Mouse (Mus musculus) 416B (cell line): ENCODE measurements around the gene Chchd6.

Experiments
- DNase-seq: peaks from one replicate; pipeline ENCODE4 v3.0.0; 2011; ENCODE audit warnings: low read depth

The Chchd6 gene

DNA sequence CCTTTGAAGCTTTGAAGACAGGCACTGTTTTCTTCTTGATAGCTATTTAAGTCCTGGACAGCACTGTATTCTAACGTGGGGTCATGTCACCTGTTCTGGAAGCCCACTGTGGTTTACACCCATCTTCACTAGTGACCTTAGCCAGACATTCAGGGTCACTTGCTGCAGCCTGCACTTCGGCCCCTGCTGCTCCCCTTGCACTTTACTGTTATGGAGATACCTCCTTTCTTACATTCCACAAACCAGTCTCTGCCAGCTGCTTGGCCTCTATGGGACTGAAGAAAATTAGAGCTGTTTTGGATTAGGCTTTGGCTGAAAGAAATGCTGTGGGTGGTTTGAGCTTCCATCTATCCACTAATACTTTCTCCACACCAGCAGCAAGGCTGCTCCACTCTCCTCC is 86.7 kb downstream of the Chchd6 start:
- no peak for DNase-seq

DNA sequence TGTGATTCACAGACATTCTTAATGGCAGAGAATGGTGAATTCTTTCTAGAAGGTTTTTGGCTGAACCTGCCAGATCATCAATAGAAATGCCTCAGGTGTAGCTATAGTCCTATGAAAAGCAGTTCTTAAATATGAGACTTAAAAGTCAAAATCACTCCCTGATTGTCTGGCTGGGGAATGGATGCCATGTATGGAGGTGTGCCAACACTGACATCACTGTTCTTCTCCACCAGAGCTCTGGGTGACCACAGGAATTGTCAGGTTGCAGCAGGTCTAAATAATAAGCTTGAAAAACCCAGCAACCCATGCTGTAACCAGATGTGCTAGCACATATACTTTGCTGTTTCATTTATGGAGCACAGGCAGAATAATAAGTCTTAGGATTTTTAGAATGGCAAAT is 87.2 kb downstream of the Chchd6 start:
- no peak for DNase-seq

DNA sequence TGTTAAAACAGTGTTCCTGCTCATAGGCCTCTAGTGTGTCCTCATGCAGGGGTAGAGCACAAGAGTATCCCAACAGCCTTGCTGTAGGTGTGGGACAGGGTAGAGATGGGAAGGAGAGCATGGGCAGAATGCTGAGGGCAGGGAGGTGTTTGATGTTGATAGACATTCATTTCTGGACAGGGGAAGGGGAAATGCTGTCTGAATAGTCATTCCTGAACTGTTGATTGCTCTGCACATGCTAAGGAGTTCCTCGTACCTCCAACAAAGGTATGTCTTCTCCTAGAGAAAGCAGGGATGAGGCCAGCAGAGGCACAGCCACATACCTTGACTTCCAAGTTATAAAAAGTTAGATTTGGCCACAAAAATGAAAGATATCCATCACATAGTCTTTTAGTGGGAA is 95.5 kb downstream of the Chchd6 start:
- no peak for DNase-seq

DNA sequence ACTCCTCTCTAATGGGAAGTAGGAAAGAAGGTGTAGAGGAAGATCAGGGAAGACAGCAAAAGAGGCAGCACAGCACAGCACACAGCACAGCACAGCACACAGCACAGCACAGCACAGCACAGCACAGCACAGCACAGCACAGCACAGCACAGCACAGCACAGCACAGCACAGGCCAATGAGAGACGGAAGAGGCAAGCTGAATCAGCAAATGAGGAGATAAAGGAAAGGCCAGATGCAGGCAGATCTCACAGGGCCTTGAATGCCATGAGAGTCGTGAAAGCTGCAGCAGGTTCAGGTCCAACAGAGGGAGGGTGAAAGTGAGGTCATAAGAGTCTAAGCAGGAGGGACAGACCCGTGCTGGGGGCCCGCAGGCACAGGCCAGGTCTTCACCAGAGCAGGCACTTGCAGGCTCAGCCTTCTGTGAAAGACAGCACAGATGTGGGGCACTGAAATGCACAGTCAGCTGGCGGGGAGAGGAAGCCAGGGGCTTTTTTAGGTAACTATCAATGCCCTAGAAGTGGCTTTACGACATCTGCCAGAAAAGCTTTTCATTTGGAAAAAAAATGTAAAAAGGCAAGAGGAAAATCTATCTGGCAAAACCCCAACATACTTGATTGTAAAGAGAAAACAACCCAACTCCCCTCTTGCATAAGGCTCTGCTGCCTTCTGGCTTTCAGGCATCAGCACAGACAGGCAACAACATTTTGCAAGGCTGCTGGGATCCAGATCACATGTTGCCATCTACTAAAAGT is 96.5 kb downstream of the Chchd6 start:
- no peak for DNase-seq

DNA sequence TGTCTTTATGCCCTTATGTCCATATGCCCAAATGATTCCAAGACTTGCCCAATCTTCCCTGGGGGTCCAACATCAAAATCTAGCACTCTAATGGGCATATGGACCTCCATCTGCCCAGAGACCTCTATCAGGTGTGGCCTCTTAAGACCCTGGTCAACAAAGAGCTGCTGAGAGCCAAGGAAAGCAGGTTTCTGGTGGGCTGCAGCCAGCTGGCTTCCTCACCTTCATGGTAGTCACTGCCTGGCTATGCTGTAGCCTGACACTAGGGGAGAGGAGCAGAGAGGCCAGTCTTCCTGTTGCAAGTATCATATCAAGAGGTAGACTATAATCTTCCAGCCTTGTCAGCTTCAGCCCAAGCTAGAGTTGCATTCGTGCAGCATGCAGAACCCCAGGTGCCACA is 98.5 kb downstream of the Chchd6 start:
- DNase-seq: no peak

DNA sequence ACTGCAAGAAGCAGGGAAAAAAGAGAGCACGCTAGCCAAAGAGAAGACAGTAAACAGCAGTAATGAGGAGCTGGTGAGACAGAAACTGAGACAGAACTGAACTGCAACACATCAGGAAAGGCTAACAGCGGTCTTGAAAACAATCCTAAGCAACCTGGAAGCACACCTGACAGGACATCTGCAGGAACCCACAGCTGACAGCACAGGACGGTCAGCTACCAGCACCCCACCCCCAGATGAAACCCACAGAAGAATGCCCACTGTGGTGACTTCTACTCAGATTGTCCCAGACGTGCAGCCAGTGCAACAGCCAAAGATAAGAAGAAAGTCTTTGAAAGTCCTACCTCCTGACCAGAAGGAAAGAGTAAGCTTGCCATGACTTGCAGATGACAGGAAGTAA is 103.1 kb downstream of the Chchd6 start:
- DNase-seq: peak; percentile 7

DNA sequence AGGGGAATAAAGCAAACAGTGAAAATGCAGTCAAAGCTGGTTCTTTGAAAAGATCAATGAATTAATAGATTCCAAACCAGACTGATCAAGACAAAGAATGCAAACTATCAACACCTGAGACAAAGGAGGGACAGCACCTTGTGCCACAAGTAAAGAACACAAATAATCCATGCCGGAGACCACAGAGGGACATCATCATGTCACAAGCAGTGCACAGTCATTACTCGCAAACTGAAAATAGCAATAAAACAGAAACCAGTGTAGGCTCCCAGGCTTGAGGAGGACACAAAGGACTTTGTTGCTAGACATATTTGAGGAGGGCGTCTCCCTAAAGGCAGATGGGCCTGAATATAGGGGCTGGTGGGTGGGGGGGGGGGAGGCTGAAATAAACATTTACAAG is 105.1 kb downstream of the Chchd6 start:
- DNase-seq: no peak

DNA sequence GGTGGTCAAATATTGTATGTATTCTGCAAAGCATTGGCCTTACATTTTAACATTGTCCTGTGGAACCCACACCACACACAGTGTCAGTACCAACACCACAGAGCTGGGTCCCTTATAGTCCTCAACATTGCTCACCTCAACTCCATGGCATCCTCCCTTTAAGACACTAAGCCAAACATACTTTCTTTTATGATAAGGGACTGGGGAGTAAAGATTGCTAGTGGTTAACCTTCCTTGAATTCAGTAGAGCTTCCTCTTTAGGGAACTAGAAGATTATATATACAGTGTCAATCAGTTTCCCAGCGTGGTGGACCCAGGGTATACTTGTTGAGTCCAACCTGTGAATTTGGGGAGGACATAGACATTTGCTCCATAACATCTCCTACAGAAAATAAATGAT is 105.9 kb downstream of the Chchd6 start:
- DNase-seq: no peak

DNA sequence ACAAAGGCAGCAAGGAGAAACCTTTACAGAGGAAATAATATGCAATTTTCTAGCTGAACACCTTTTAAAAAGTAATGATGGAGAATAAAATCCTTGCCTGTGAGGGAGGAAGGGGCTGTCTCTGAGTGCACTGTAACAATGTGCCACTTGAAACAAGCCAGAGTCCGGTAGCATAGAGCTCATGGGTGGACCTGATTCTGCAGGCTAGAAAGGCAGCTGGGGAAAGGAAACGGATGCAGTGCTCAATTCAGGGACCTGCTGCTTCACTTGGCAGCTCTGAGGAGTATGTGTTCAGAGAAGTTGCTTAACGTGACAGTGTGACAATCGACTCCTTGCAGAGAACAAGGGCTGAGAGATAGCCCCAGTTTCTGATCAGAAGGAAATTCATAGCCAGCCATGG is 109.4 kb downstream of the Chchd6 start:
- no peak for DNase-seq

DNA sequence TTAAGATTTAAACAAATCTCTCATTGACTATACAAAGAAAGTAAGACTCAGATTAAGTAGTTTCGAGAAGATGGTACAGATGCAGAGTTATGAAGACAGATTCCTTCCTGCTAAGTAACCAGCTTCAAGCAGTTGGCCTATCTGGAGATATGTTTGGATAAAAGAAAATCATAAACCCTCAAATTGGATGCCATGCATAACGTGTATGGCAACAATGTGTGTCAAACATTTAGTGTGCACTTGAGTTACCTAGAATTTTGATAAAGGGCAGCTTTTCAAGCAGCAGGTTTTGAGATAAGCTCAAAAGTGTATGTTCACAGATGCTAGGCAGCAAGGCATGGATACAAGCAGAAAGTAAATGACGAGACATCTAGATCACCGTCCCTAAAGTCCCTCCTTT is 114.3 kb downstream of the Chchd6 start:
- DNase-seq: no peak

DNA sequence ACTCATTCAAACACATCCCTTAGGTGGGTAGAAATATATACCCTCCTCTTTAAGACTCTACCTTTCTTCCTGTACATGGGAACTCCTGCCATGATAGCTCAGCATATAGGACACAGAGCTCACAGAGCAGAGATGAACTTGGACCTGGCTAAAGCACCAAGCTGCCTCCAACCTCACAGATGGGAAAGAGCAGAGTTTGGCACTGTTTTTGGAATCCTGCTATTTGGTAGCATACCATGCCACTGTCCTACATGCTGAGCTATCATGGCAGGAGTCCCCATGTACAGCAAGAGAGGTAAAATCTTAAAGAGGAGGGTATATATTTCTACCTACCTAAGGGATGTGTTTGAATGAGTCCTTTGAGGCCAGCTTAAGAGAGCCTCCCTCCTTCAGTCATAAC is 127.5 kb downstream of the Chchd6 start:
- DNase-seq: no peak

DNA sequence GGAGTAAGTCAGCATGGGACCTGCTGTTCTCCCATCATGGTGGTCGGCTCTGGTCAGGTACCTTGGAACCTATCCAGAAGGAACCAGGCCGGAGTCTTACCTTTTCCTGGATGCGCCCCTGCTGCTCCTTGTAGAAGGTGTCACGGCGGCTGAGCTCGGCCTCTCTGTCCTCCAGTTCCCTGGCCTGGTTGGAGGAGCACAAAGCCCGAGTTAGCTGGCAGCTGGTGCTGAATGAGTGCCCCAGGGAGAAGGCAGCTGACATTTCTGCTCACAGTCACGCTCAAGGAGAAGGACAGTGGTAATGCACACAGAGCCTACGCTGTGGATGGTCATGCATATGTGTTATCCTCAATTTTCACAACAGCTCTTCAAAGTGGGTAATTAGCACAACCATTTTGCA is 128.2 kb downstream of the Chchd6 start:
- no peak for DNase-seq

DNA sequence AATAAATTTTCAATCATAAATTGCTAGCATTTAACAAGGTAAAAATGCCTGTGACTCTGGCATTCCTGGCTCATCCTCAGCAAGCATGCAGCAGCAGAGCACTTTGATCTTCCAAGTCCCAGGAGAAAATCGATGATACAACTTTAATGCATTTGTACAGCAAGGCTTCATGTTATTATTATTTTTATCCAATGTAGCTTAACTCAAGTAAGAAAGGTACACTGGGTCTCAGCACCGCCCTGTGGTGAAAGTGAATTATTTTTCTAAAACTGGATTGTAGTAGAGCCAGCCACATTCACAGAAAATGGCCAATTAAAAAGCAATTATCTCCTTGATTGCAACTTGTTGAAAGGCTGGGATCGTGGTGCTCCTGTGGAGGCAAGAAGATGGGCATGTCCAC is 128.6 kb downstream of the Chchd6 start:
- DNase-seq: no peak

DNA sequence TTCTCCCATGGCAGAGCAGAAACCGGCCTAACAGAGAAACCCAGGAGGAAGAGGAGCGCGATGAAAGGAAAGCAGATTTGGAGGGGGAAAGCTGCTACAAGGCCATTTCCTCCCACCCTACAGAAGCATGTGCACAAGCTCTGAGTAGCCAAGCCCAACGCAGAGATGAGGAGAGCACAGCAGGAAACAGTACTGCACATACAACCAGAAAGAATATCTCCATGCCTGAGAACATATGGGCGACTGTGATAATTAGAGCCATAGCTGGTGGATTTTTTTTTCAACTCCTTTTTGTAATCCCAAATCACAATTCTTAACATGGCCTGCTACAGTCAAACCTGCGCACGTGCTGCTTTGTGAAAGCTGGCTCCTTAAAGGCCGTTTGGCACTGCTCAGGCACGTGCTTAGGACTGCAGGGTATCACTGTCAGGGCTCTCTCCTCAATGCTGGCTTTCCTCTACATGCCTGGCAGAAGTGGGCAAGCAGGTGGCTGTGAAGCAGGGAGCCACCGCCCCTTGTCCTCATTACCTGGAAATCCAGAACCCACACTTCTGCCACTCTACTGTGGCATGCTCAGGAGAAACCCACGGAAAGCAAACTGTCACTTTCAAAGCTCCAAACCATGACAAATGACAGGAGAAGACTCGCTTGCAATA is 129.3 kb downstream of the Chchd6 start:
- no peak for DNase-seq

DNA sequence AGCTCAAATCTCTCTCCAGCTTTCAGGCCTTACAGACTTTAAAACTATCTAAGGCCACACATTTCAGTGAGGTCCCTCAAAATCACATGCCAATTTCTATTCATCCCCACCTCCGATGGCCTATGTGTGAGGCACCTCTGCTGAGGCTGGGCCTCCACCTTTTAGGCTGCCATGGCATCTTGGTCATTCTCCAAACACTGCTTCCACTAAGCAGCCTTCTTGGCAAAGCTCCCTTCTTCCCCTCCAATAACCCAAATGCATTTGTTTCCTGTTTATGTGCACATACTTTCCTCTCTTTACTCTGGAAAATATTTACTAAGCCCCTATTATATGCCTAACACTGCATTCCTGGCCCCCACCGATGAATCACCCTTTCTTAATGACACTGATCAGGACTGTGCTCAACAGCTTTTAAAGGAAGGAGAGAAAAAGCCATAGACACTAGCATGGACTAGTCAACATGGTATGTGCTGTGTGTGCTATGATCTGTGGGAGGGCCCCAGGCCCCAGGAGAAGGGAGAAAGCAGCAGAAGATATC is 133.2 kb downstream of the Chchd6 start:
- no peak for DNase-seq

DNA sequence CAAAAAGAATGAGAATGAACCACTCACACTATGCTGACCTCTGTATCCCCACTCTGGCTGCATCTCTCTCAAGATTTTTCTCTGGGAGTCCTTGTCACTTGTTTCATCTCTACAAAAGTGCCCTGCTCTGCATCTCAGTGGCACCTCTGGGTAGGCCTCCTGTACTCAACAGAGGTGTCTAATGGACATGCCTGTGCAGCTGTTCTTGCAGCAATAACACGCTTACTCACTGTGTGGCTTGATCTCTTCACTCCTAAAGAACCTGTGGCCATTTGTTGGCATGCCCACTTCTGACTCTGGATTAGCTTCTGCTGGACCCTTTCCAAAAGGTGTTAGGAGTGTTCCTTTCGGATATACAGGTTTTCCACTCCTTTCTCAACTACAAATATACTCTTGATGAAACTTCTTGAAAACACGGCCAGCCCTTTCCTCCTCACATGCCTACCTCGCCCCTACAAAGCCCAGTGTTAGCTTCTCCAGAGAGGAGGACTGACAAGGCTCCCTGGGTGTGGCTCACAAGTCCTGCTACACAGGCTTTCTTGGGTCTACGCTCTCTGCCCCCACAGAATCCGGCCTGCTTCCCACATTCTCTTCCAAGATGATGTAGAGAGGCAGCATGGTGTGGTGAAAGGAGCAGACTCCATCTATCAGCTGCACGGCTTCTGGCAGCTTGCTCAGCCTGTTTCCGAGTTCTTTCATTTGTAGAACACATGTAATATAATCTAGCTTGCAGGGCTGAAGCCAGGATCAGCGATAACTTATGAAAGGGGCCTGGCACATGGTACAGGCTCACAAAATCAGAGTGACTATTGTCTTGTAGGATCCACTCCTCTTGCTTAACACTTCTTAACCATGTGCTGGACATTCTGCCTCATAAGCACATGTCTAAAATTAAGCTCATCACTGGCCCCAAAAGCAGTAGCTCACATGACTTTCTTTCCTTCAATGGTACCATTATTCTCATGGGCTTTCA is 133.9 kb downstream of the Chchd6 start:
- no peak for DNase-seq

DNA sequence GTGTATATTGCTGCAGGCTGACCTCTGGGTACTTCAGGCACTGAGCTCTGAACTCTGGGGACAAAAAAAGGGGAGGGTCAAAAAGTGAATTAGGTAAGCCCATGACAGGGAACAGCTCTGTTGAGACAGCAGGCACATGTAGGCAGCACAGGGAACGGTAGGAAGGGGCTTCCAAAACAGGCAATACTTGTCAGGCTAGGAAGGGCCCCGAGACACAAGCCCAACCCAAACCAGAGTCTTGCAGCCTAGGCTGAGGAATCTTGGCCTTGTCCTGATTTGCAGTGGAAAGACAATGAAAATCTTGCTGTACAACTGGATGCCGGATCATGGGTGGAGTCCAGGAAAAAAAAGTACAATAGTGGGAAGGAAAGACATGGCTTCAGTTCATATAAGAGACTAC is 135.8 kb downstream of the Chchd6 start:
- DNase-seq: no peak

DNA sequence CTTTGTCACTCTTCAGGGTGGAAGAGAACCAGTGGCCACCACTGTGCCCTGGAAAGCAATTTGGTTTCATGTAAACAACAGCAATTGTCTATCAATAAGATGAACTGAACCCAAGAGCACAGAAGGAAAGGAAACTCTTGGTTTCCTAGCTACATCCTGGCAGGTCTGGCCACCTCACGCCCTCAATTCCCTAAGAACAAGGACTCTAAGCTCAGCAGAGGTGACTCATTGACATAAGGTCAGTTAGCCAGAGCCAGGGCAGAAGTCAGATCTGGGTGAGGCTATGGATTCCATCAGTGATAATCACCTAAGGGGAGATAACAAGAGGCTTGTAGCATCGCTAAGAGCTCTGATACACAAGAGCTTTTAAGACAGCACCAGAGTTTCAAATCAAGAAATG is 137.9 kb downstream of the Chchd6 start:
- DNase-seq: no peak

DNA sequence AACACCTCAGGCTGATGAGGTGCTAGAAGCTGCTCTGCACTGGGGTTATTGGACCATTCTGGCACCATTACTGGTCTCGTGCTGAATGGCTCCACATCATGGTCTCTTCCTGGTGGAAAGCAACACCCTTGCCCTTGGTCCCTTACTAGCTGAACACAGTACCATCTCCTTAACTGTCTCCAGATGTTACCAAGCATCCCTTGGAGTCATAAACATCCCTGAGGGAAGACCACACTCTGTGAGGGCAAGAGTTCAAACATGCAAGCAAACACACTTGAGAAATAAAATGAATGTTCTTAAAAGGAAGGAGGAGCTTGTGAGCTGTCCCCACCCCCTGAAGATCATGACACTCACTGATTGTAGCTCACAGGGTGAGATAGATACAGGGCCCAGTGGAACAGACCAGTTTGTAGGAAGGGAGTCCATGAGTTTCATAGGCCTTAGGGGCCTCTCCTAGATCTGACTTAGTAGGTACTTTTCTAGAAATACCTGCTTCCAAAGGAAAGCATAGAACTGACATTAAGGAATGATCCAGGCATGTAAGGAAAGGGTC is 139.0 kb downstream of the Chchd6 start:
- no peak for DNase-seq

DNA sequence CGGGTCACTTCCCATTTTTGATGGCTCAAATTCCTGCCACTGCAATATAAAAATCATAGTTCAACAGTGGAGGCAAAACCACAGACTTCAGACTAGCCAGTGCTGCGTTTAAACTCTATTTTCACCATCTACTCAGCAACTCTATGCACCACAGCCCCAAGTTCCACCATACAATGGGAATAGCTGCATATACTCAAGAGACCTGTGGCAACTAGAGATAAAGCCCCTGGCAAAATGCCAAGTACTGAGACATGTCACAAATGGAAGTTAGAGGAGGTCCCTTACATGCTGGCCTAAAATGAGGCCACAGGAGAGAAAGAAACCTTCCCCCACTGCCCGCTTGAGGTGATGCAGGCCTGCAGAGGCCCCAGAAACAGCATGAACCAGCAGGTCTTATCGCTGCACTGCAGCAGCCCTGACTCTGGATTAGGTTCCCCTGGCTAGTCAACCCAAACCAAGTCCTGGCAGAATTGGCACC is 139.9 kb downstream of the Chchd6 start:
- DNase-seq: peak; percentile 91

DNA sequence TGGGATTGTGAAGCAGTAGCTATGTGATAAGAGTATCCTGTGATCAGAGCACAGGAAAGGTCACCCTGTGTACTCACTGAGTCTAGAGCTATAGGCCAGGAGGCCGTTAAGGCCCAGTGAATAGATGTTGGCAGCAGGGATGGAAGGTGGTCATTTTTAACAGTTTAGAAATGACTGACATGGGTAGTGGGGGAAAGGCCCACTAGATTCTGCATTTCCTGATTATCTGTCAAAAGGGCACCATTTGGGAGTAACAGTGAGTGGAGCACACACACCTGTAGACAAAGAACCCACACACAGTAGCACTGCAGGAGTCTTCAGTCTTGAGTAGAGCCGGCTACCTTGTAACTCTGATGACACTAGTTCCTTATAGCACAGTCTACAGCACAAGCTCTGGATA is 141.0 kb downstream of the Chchd6 start:
- no peak for DNase-seq
